Mouse (Mus musculus) intestine, embryonic 14.5 days (tissue): ENCODE measurements at regions not wholly inside any gene's neighbourhood (a gene's known extent, or its start where the extent isn't known, plus 50 kb on each side); places are given as distances from the start of the nearest gene placed in this dataset.

ENCODE experiments used
- ATAC-seq: fragments of 200-750 bp; cut with Nextera tagmentation; replicated peaks from 2 replicates; pipeline ENCODE4 v1.8.0; 2017; ENCODE audit warnings: low read depth, moderate number of reproducible peaks, moderate TSS enrichment, moderate library complexity; ENCODE audit not compliant: low FRiP score, low TSS enrichment
- DNase-seq: peaks from one replicate; pipeline ENCODE4 v3.0.0-alpha.2; 2018; ENCODE audit warnings: low spot score
- H3K27ac ChIP-seq: fragments of 300-500 bp; sonication (generic); 2 replicates; pipeline ENCODE4 v1.5.1; 2014; ENCODE audit warnings: low read depth, mild to moderate bottlenecking, control low read depth
- H3K27me3 ChIP-seq: fragments of 300-500 bp; sonication (generic); replicated peaks from 2 replicates; pipeline ENCODE4 v1.6.1; 2014; ENCODE audit warnings: low read length, control low read depth; ENCODE audit not compliant: control insufficient read depth, insufficient read depth
- H3K36me3 ChIP-seq: fragments of 300-500 bp; sonication (generic); 2 replicates; pipeline ENCODE4 v1.6.1; 2014; ENCODE audit warnings: low read length, control low read depth; ENCODE audit not compliant: control insufficient read depth, insufficient read depth
- H3K4me1 ChIP-seq: fragments of 300-500 bp; sonication (generic); replicated peaks from 2 replicates; pipeline ENCODE4 v1.6.1; 2014; ENCODE audit warnings: low read length, control low read depth, mixed read lengths; ENCODE audit not compliant: control insufficient read depth, insufficient read depth
- H3K4me2 ChIP-seq: fragments of 300-500 bp; sonication (generic); 2 replicates; pipeline ENCODE4 v1.6.1; 2014; ENCODE audit warnings: low read length
- H3K4me3 ChIP-seq: fragments of 300-500 bp; sonication (generic); 2 replicates; pipeline ENCODE4 v1.5.1; 2014; ENCODE audit warnings: low read depth, low read length, control low read depth, mixed read lengths
- H3K9ac ChIP-seq: fragments of 300-500 bp; sonication (generic); 2 replicates; pipeline ENCODE4 v1.6.1; 2014; ENCODE audit warnings: mild to moderate bottlenecking, low read length
- H3K9me3 ChIP-seq: fragments of 300-500 bp; sonication (generic); 2 replicates; pipeline ENCODE4 v1.6.1; 2016; ENCODE audit warnings: low read length, control low read depth; ENCODE audit not compliant: control insufficient read depth
- WGBS: fragments of 180-500 bp; shearing (Covaris S2); extraction: QIAGEN DNeasy Blood & Tissue Kit; methylation state at CpG from one replicate; pipeline ENCODE4 v1.1.7; 2014; 5-methylcytosine and 5-hydroxymethylcytosine counted together

- Histone ChIP-seq H3K27me3 (no peaks in the 10 kb centered on the region), H3K4me1 (no peaks in the 10 kb centered on the region), H3K27ac (no peak overlapping the region), H3K4me3 (no peak overlapping the region), H3K9me3 (no peaks in the 10 kb centered on the region), H3K9ac (no peak overlapping the region), H3K36me3 (no peaks in the 10 kb centered on the region), H3K4me2 (no peak overlapping the region)
- WGBS, result 73% methylated on average over 9 of the region's 9 CpGs
- no peak for DNase-seq
- ATAC-seq, result no peak
These were observed 128.0 kb upstream of the Adamts16 start for GRCm38 (mm10) chr13:70969596-70969995.

GRCm38 (mm10) chr13:70967781-70968180, 126.2 kb upstream of the Adamts16 start:
- DNase-seq (no peak), ATAC-seq (no peak)
- Histone ChIP-seq H3K4me3 (no peak overlapping the region), H3K36me3 (no peaks in the 10 kb centered on the region), H3K4me2 (no peak overlapping the region), H3K9me3 (no peaks in the 10 kb centered on the region), H3K27ac (no peak overlapping the region), H3K9ac (no peak overlapping the region), H3K27me3 (no peaks in the 10 kb centered on the region), H3K4me1 (no peaks in the 10 kb centered on the region)
- 72% methylated on average over 3 of the region's 3 CpGs for WGBS

GRCm38 (mm10) chr13:70963384-70963783, 121.8 kb upstream of the Adamts16 start:
- Histone ChIP-seq H3K36me3 (no peaks in the 10 kb centered on the region), H3K27me3 (no peaks in the 10 kb centered on the region), H3K27ac (no peak overlapping the region), H3K4me3 (no peak overlapping the region), H3K9me3 (no peaks in the 10 kb centered on the region), H3K4me2 (no peak overlapping the region), H3K9ac (no peak overlapping the region), H3K4me1 (no peaks in the 10 kb centered on the region)
- DNase-seq (no peak), ATAC-seq (no peak)
- 67% methylated on average over 2 of the region's 2 CpGs for WGBS

GRCm38 (mm10) chr13:70934309-70935037, 92.9 kb upstream of the Adamts16 start:
- no peaks in the 10 kb centered on the region for H3K9me3 ChIP-seq
- H3K27me3 ChIP-seq, result no peaks in the 10 kb centered on the region
- H3K9ac ChIP-seq, result no peak overlapping the region
- no peak for DNase-seq
- H3K4me3 ChIP-seq, result no peak overlapping the region
- H3K27ac ChIP-seq, result no peak overlapping the region
- H3K4me2 ChIP-seq, result no peak overlapping the region
- ATAC-seq, result no peak
- 63% methylated on average over 7 of the region's 7 CpGs for WGBS
- no peaks in the 10 kb centered on the region for H3K36me3 ChIP-seq
- no peaks in the 10 kb centered on the region for H3K4me1 ChIP-seq

GRCm38 (mm10) chr13:70913834-70914233, 72.2 kb upstream of the Adamts16 start:
- Histone ChIP-seq H3K4me2 (no peak overlapping the region), H3K27me3 (no peaks in the 10 kb centered on the region), H3K27ac (no peak overlapping the region), H3K36me3 (no peaks in the 10 kb centered on the region), H3K9me3 (no peaks in the 10 kb centered on the region), H3K4me1 (no peaks in the 10 kb centered on the region), H3K9ac (no peak overlapping the region), H3K4me3 (no peak overlapping the region)
- ATAC-seq, result no peak
- no peak for DNase-seq
- 84% methylated on average over 1 of the region's 1 CpGs for WGBS

- Histone ChIP-seq H3K27ac (no peak overlapping the region), H3K36me3 (no peaks in the 10 kb centered on the region), H3K9me3 (no peaks in the 10 kb centered on the region), H3K4me2 (no peak overlapping the region), H3K4me1 (no peaks in the 10 kb centered on the region), H3K4me3 (no peak overlapping the region), H3K27me3 (no peaks in the 10 kb centered on the region), H3K9ac (no peak overlapping the region)
- ATAC-seq (no peak), DNase-seq (no peak)
These were observed 69.3 kb upstream of the Adamts16 start for GRCm38 (mm10) chr13:70910934-70911333.

GRCm38 (mm10) chr13:70904834-70905233, 63.2 kb upstream of the Adamts16 start:
- DNase-seq (no peak), ATAC-seq (no peak)
- H3K4me3 ChIP-seq, result no peak overlapping the region
- H3K4me2 ChIP-seq, result no peak overlapping the region
- no peaks in the 10 kb centered on the region for H3K27me3 ChIP-seq
- H3K4me1 ChIP-seq, result no peaks in the 10 kb centered on the region
- no peak overlapping the region for H3K27ac ChIP-seq
- H3K9me3 ChIP-seq, result no peaks in the 10 kb centered on the region
- H3K36me3 ChIP-seq, result no peaks in the 10 kb centered on the region
- H3K9ac ChIP-seq, result no peak overlapping the region

- no peaks in the 10 kb centered on the region for H3K27me3 ChIP-seq
- ATAC-seq, result no peak
- H3K4me3 ChIP-seq, result no peak overlapping the region
- no peak overlapping the region for H3K9ac ChIP-seq
- H3K4me1 ChIP-seq, result no peaks in the 10 kb centered on the region
- DNase-seq, result no peak
- H3K27ac ChIP-seq, result no peak overlapping the region
- no peaks in the 10 kb centered on the region for H3K36me3 ChIP-seq
- no peaks in the 10 kb centered on the region for H3K9me3 ChIP-seq
- WGBS, result 78% methylated on average over 8 of the region's 8 CpGs
- H3K4me2 ChIP-seq, result no peak overlapping the region
These were observed 62.2 kb upstream of the Adamts16 start for GRCm38 (mm10) chr13:70903831-70904230.

- H3K4me3 ChIP-seq, result no peak overlapping the region
- no peaks in the 10 kb centered on the region for H3K9me3 ChIP-seq
- no peaks in the 10 kb centered on the region for H3K27me3 ChIP-seq
- H3K4me1 ChIP-seq, result no peaks in the 10 kb centered on the region
- DNase-seq (no peak), ATAC-seq (no peak)
- H3K27ac ChIP-seq, result no peak overlapping the region
- H3K4me2 ChIP-seq, result no peak overlapping the region
- no peak overlapping the region for H3K9ac ChIP-seq
- H3K36me3 ChIP-seq, result no peaks in the 10 kb centered on the region
- WGBS, result 88% methylated on average over 2 of the region's 2 CpGs
These were observed 61.5 kb upstream of the Adamts16 start for GRCm38 (mm10) chr13:70903150-70903549.
